Mouse (Mus musculus) layer of hippocampus, postnatal 36 days (tissue): ENCODE data around the gene Pbx4. TPM values are rescaled to one million over a fixed set of nuclear protein-coding genes. Genes with fewer than 3 reads are reported as not detected.
A peak's percentile ranks its signal among the peaks of the same experiment; 100 is the strongest.

Source experiments
- DNase-seq, 2 experiments: peaks; one replicate each; pipeline ENCODE4 v3.0.0; 2022
- total RNA-seq, 2 experiments: library from RNA; stranded (reverse); gene quantifications; 2 replicates each; pipeline ENCODE4 v1.2.3; 2021

The Pbx4 gene
- total RNA-seq, 2 experiments from 2014 or later, result 15.6 to 19.0 TPM

DNA sequence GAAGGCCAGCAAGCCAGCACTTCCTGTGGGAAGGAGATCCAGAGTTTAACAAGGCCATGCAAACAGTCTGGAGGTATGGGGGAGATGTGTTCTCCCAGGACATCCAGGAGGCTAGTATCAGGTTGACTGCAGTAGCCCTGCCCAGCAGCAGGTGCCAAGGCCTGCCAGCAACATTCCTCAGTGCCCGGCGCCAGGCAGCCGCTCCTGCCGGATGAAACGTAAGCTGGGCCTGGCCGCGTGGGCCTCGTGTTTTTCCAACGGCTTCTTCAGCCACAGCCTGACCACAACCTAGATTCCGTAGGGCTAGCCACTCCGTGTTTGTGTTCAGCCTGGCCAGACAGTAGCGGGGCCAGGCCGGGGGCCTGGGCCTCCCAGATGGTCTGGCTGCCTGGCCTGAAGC lies 42.4 kb downstream of the Pbx4 start:
- DNase-seq, result no peak

DNA sequence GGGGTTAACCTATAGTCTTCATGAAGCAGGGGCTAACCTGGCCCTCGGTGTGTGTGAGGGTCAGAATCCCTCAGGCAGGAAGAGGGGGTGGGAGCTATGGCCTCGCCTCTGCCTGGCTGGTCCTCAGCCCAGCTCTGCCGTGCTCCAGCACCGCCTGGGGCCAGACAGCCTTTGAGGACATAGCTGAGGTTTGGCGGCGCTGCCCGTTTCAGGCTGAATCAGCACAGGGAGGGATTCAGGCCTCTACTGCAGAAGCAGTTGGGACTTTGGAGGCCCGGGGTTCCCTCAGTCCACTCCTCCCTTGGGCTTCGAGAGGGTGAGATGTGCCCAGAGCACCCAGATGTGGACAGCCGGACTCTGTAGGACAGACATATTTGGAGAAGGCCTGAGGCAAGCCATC lies 43.8 kb downstream of the Pbx4 start:
- no peak for DNase-seq

DNA sequence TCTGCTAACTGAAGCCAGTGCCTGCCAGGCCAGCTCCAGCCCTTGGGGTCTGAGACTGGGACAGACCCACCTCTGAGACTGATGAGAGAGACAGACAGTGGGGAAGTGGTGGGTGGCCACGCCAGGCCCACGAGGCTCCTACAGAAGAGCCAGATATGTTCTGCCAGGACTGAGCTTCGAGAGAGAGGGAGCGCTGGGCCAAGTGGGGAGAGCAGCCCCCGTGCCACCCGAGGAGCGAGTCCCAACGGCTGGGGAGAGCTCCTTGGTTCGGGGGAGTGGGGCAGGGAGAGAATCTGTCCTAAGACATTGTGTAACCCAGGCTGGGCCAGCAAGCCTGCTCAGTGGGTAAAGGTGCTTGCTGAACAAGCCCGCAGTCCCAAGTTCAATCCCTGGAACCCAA lies 44.7 kb downstream of the Pbx4 start:
- DNase-seq, result no peak

DNA sequence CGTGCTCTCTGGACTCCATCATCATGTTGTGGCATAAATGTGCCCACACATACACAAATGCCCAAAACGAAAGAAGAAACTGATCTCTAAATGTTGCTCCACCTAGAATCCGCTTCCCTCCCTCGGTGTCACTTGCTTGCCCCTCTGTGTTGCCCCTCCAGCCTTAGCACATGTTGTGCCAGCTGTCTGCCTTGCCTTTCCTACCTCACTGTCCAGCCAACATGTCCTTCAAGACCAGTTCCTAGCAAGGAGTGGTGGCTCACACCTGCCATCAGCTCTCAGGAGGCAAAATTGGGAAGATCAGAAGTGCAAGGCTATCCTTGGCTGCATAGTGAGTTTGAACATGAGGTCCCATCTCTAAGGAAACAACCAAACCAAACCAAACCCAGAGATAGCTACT lies 45.1 kb downstream of the Pbx4 start:
- no peak for DNase-seq

DNA sequence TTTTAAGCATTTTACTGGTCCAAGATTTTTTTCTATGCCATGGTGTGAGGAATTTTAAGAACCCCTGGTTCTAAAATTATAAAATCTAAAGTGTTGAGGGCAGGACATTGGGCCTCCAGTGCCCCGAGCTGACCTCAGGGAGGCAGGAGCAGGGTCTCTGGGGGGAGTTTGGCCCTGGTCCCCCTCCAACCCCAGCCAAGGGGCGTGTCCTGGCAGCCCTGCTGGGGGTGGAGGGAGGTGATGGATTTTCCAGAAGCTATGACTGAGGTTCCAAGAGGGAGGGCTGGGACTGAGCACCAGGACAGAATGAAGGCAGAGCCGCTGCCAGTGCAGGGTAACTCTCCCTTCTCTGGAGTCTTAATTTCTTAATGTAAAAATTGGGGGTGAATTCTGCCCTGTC lies 45.7 kb downstream of the Pbx4 start:
- no peak for DNase-seq

DNA sequence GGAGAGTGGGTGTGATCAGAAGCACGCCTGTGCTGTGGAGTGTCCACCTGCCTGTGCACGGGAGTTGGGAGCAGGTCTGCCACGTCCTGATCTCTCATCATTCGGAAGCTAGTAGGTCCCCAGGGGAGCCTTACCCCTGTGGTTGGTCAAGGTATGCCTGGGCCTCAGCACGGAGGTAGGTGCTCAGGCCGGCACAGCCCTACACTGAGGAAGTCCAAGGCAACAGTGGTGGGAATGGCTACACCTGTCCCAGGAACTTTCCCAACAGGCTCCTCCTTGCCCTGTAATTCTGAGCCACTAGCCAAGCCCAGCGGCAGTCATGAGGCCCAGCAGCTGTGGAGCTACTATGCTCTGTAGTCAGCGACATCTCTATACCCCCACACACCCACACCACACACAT lies 47.4 kb downstream of the Pbx4 start:
- no peak for DNase-seq

DNA sequence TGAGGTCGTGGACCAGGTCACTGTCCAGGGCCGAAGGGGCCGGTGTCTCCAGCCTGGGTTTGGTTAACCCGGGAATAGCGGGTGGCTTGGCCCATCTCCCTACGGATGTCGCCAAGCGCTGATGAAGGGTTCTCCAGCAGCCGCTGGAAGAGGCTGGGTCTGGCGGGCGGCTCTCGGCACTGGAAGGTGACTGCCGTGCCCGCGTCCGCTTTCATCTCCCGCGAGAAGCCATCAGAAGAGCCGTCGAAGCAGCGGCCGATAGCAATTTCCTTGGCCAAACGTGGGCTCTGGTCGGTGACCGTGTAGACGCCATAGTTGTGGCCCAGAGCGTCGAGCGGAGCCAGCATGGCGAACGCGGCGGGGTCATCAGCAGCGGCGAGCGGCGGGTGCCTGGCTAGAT lies 48.5 kb downstream of the Pbx4 start:
- DNase-seq, result no peak

DNA sequence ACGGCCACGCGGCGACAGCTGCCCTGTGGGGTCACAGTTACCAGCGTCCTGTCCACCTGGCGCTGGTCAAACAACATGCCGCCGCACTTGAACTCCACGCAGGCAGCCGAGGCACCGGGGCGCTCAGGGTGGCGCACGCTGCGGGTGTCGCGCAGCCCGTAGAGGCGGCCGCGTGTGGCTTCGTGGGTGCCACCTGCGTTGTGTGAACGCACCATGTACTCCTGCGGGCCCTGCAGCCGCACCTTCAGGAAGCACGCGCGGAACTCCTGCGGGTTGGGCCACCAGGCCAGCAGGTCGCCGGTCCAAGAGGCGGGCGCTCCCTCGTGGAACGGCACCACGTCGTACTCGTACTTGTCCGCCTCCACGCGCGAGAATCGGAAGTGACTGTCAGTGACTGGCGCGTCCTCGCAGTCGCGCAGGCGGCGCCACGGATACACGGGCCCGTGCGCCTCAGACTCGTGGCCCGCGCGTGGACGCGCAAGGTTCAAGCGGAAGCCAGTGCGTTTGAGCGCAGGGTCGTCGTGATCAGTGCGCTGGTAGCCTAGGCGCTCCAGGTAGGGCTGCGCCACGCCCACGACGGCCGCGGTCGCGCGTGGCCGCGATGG lies 49.1 kb downstream of the Pbx4 start:
- no peak for DNase-seq

DNA sequence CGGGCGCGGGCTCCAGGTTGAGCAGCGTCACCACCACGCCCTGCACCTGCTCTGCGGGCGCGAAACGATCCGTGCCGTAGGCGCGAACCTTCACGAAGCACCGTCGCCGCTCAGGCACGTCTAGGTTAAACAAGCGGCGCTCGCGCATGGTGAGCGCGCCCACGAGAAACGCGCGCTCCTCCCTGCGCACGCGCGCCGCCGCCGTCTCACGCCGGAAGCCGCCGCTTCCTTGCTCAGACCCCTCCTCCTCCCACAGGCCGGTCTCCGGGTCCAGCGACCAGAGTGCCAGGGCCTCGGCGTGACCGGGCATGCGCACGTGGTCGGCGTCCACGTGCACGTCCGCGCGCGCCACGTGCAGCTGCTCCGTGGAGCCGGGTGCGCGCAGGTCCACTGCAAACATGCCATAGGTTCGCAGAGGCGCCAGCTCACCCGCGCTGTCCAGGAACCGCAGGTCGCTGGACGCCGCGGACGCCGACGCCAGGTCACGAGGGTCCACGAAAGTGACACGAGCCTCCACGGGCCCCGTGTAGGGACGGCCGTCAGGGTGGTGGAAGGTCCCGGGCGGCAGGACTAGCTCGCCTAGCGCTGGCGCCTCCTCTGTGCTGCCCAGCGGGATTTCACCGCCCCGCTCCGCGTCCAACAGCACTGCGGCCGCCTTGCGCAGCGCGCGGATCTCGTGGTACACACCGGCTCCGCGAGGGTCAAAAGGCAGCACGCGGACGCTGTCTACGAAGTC lies 49.9 kb downstream of the Pbx4 start:
- DNase-seq, result peak; percentile 33 to 49

DNA sequence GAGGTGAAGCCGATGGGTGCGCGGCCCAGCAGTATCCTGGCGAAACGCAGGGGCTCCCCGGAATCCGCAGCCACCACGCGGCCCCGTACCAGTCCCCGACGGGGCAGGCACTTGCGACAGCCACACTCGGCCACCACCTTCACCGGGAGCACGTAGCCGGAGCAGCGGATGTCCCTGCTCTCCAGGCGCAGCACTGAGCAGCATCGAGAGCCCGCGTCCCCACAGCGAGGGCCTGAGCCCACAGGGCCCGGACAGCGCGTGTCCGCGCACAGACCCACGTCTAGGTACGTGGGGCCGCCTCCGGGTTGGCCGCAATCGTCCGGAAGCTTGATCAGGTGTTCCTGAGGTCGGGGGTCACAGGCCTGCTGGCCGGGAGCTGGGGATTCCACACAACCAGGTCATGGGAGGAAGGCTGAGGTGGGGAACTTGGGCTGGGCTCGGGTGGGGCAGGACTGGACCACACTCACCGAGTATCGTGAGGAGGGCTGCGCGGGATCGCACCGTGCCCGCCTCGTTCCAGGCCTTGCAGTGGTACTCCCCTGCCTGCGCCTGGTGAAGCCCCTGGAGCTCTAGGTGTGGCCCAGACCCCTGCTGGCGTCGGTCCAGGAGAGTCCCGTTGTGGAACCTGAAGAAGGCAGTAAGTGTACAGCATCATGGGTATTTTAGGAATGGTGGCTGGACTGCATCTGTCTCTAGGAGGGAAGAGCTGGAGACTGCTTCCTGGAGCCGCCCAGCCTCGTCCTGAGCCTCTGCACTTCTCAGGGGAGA lies 50.7 kb downstream of the Pbx4 start:
- DNase-seq, result no peak

DNA sequence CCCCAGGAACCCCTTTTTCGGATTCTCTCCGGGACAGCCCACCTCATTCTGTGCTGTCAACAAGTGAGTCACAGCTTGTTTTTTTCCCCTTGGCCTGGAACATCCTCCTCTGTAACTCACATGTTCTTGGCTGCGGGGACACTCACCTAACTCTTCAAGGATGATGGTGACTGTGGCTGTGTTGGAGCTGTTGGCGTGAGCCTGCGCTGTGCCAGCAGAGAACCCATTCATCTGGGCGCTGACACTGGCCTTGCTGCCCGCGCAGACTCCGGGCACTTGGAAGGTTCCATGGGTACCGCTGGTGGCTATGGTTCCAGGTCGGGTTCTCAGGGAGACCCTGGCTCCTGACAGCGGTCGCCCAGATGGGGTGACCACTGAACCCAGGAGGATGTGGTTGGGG lies 51.9 kb downstream of the Pbx4 start:
- no peak for DNase-seq

DNA sequence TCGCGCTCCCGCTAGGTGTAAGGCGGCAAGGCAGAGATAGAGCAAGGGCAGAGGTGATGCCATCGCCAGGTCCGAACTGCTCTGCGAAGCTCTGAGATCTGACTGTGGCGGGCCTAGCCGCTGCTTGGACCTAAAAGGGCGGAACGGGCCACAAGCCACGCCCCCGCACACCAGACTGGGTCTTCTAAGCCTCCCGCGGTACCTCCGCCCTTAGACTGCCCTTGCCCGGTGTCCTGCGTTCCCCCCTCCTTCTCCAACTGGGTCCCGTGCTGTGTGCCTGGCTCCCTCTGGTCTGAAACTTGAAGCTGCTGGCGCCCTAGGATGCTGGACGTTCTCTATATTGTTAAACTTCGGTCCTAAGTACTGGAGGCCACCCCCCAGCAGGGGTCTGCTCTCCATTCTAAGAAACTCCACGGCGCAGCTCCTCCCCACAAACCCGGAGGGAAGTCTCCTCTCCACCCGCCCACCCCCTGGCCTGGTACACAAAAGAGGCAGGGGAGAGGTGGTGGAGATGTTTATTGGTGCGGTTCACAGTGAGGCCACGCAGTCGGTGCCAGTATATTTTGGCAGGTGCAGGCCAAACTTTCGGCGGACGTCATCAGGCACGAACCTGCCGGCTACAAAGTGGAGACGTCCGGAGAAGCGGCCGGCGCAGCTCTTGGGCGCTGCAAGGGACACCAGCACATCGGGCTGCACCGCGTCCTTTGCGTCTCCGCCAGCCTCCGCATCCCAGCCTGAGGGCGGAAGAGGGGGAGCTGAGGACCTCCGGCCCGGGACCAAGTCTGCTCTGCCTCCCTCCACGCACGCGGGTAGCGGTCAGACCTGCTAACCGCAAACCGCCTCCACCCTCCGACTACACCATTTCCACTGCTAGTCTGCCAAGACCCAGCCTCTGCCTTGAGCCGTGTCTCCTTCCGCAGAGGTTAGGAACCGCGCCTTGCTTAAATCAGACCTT lies 55.3 kb downstream of the Pbx4 start, which contains the start of gene Cilp2:
Gene Cilp2 (minus strand): TSS at position 399 of the 955 bp plus-strand sequence.
- no peak for DNase-seq

DNA sequence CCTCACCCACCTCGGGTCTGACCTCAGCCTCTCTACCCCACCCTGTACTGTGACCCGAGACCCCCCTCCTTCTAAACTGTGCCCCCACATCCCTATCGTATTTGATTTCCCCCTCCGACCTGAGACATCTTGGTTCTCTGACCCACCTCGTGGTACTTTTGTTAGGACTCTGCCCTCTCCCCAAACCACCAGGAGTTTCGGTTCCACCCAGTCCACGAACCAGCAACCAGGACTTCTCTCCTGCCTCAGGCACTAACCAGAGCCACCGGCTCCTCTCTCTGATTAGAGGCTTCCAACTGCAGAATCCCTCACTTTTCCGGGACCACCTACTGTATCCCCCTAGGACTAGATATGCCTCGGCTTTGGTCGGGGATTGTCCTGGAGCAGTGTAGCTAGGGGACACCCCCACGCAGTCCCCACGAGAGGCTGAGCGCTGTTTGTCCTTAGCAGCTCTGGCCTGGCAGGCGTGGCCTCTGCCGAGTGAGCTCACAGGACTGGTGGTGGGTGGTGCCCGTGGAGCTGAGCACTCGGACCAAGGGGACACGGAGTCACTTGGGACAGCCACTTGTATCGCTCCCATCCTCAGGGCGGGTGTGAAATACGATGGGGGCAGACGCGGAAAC lies 56.1 kb downstream of the Pbx4 start:
- no peak for DNase-seq

DNA sequence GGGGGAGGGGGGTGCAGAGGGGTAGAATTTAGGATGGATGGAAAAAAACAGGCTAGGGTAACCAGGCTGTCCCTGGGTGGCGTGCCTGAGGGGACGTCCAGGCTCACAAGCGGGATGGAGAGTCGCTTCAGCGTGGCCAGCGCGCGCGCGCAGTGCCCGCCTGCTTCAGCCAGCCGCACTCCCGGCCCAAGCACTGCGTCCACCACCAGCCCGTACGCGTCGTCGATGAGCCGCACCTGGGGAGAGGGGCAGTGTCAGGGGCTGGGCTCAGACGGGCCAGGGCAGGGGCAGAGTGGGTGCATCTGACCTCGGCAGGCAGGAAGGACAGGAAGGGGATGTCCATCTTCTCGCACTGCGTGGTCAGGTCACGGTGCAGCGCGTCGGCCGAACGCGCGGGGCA lies 56.6 kb downstream of the Pbx4 start:
- DNase-seq, result no peak

DNA sequence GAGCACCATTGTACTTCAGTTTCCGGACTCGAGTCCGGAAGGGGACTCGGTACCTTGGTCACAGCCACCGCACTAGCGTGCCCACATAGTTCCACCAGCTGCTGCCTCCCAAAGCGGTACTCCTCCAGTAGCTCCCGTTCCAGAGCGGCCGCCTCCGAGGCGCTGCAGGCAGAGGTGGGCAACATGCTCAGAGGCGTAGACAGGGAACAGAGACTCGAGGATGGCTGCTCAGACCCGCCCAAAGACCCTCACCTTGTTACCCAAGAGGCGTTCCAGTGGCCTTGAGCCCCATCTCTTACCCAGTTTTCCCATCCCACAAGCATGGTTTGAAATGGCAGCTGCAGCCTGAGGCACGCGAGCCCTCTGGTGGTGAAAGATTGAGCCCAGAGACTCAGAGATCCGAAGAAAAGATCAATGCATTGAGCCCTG lies 58.5 kb downstream of the Pbx4 start:
- DNase-seq, result peak; percentile 58 to 70

DNA sequence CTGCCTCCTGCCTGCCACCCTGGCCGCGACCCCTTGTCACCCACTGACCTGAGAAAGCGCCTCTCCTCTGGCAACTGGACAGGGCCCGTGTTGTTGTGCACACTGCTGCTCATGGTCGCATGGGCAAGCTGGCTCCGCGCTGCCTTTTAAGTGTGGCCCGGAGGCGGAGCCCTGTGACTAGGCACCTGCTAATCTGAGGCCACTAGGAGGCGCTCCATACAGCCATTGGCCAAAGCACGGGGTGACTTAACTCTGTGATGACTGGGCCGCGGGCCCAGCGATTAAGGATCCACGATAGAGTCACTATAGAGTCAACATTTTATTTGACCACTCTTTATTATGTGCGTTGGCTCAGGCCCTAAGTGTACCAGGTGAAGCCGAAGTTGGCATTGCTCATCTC lies 61.6 kb downstream of the Pbx4 start:
- no peak for DNase-seq

DNA sequence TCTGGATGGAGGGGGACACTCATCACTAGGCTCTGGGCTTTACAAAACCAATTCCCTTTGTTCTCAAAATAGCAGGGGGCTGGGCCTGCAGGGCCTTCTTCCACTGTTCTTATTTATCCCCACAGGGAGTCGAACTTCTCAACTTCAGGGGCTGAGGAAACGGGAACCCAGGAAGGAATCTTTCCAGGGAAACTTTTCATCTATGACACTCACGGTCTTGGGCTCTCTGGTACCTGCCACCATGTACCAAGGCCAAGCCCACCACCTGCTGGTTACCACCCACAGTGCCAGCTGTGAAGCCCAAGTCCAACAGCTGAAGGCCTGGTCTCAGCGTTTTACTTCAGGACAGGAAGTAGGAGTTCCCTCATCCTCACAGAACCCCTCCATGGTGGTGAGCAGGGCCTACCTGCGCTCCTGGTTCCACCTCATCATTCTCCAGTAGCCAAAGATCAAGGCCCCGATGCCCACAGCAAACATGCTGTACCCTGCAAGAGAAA lies 62.6 kb downstream of the Pbx4 start:
- no peak for DNase-seq

DNA sequence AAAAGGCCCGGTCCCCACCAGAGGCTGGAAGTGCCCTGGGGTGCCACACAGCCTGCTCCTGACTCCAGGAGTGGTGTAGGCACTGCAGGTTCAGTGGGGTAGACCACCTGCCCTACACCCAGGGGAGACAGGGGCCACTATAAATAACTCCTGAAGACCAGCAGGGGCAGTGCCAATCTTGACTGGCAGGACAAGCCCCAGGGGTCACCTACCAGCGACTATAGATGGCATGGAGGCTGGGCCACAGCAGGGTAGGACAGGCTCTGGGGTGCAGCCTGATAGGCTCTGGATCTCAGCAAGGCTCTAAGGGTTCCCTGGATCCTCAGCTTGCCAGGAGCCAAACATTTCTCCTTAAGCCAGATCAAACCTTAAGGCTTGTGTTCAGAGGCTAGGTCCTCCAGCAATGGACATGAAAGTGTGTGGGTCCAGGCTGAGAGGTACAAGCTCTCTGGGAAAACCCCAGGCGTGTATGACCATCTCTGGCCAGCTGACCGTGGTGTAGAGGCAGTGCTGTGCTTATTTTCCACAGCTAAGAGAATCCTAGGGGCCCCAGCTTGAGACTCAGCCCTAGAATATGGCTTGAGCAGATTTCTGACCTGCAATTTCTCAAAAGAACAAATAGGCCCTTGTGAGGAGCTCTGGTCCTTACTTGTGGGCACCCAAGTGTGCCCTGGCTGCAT lies 63.6 kb downstream of the Pbx4 start:
- DNase-seq, result no peak

DNA sequence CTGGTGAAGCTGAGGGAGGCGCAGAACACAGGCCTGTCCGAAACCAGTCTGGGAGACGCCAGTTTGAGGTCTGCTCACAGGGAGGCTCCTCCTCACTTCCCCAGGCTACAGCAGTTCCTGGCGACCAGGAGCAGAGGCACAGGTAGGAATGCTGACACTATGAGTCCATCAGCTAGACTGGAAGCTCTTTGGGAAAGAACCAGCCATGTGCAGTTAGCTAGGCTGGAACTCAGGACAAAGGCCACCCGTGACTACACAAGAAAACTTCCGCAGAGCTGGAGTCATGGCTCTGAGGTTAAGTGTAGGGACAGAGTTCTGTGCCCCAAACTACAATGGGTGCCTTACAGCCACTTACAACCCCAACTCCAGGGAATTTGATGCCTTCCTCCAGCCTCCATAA lies 65.6 kb downstream of the Pbx4 start:
- no peak for DNase-seq

DNA sequence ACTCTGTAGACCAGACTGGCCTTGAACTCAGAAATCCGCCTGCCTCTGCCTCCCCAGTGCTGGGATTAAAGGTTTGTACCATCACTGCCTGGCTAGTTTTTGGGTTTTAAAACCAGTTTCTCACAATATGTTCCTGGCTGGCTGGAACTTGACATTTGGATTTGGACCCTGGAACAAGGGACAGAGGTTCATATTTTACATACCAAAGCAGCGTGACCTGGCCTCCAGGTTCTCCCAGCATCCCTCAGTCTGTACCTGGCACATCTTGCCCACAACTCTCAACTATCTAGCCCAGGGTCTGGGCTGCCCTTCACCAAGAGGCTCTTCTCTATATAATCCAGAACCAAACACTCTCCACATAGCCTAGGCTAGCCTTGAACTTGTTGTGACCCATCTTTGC lies 67.6 kb downstream of the Pbx4 start:
- no peak for DNase-seq

DNA sequence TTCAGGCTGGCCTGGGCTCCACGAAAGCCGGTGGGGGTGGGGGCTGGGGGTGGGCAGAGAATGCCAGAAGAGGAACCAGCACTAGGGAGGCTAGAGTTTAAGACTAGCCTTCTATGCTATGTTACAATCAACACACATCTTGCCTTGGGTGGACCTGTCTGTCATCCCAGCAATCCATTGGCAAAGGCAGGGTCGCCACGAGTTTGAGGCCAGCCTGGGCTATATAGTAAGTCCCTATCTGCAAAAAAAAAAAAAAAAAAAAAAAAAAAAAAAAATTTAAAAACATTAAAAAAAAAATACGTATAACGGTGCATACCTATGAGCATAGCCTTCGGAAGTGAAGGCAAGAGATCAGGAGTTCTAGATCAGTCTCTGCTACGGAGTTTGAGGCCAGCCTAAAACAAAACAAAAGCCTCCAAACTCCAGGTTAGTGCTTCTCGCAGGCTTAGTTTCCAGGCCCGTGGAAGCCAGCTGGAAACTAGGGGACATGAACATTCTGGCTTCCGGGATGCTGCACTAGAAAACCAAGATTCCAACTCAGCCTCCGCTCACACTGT lies 68.7 kb downstream of the Pbx4 start:
- DNase-seq, result no peak
